Mouse (Mus musculus) intestine, postnatal 0 days (tissue): ENCODE measurements around the gene Lrrc4b. TPM values are rescaled to one million over a fixed set of nuclear protein-coding genes. Genes with fewer than 3 reads are reported as not detected.

Experiments used
- ATAC-seq: fragments of 200-750 bp; cut with Nextera tagmentation; 2 replicates; pipeline ENCODE4 v1.8.0; 2017; ENCODE audit warnings: mild to moderate bottlenecking, moderate TSS enrichment, moderate library complexity
- H3K27ac ChIP-seq: fragments of 300-500 bp; sonication (generic); 2 replicates; pipeline ENCODE4 v1.5.1; 2014; ENCODE audit warnings: mild to moderate bottlenecking, low read depth, low read length, moderate library complexity
- H3K27me3 ChIP-seq: fragments of 300-500 bp; sonication (generic); replicated peaks from 2 replicates; pipeline ENCODE4 v1.6.1; 2014; ENCODE audit warnings: low read length, mixed read lengths; ENCODE audit not compliant: control insufficient read depth, insufficient read depth
- H3K36me3 ChIP-seq: fragments of 300-500 bp; sonication (generic); 2 replicates; pipeline ENCODE4 v1.6.1; 2014; ENCODE audit warnings: mild to moderate bottlenecking, moderate library complexity; ENCODE audit not compliant: control insufficient read depth, insufficient read depth
- H3K4me1 ChIP-seq: fragments of 300-500 bp; sonication (generic); replicated peaks from 2 replicates; pipeline ENCODE4 v1.6.1; 2014; ENCODE audit warnings: antibody characterized with exemption, low read length, mixed read lengths; ENCODE audit not compliant: control insufficient read depth, insufficient read depth
- H3K4me2 ChIP-seq: fragments of 300-500 bp; sonication (generic); replicated peaks from 2 replicates; pipeline ENCODE4 v1.6.1; 2014; ENCODE audit warnings: low read depth, mild to moderate bottlenecking, moderate library complexity
- H3K4me3 ChIP-seq: fragments of 300-500 bp; sonication (generic); 2 replicates; pipeline ENCODE4 v1.5.1; 2014; ENCODE audit warnings: low read depth, low read length
- H3K9ac ChIP-seq: fragments of 300-500 bp; sonication (generic); 2 replicates; pipeline ENCODE4 v1.6.1; 2014; ENCODE audit warnings: mild to moderate bottlenecking, low read depth, low read length
- H3K9me3 ChIP-seq: fragments of 300-500 bp; sonication (generic); 2 replicates; pipeline ENCODE4 v1.6.1; 2016; ENCODE audit warnings: mixed run types; ENCODE audit not compliant: control insufficient read depth
- CTCF ChIP-seq: sonication (generic); IDR thresholded peaks from 2 replicates; pipeline ENCODE4 v1.5.1; 2016; ENCODE audit warnings: low read depth, mild to moderate bottlenecking, control low read depth, antibody characterized with exemption, moderate library complexity
- WGBS: fragments of 180-500 bp; shearing (Covaris S2); extraction: QIAGEN DNeasy Blood & Tissue Kit; methylation state at CpG from one replicate; pipeline ENCODE4 v1.1.7; 2014; 5-methylcytosine and 5-hydroxymethylcytosine counted together
- polyA plus RNA-seq: library from polyadenylated mRNA; unstranded; fragments of >200 nt; fragmentation: Nextera tagmentation; extraction: Ambion mirVana; gene quantifications from 2 replicates; pipeline ENCODE4 v1.2.1, GENCODE M21; 2015

The Lrrc4b gene
- polyA plus RNA-seq, 1 experiment from 2014 or later: 0.35 TPM

GRCm38 (mm10) chr7:44475046-44475614, 46.3 kb downstream of the Lrrc4b start:
- no peak for TF ChIP-seq CTCF
- Histone ChIP-seq H3K4me3 (no peak overlapping the region), H3K27ac (no peak overlapping the region), H3K27me3 (peaks cover 7% of the 10 kb centered on the region; the same call in 1 of the 2 replicates), H3K9ac (no peak overlapping the region), H3K4me2 (no peak overlapping the region), H3K9me3 (no peaks in the 10 kb centered on the region), H3K4me1 (peaks cover 4% of the 10 kb centered on the region; the same call in 1 of the 2 replicates), H3K36me3 (no peaks in the 10 kb centered on the region; the same call in 1 of the 2 replicates)
- ATAC-seq: no peak
- 38% methylated on average over 5 of the region's 5 CpGs for WGBS

- no peak overlapping the region for H3K9ac ChIP-seq
- H3K4me1 ChIP-seq: no peaks in the 10 kb centered on the region
- no peaks in the 10 kb centered on the region for H3K9me3 ChIP-seq
- no peak for ATAC-seq
- H3K4me3 ChIP-seq: no peak overlapping the region
- WGBS: 55% methylated on average over 3 of the region's 3 CpGs
- H3K27ac ChIP-seq: no peak overlapping the region
- H3K27me3 ChIP-seq: 0 out of 2 replicates have a peak, but pooled peaks cover 5% of the 10 kb centered on the region
- TF ChIP-seq CTCF: no peak
- no peaks in the 10 kb centered on the region for H3K36me3 ChIP-seq
- H3K4me2 ChIP-seq: no peak overlapping the region
Measured at GRCm38 (mm10) chr7:44482836-44483435, 54.1 kb downstream of the Lrrc4b start.

GRCm38 (mm10) chr7:44484109-44484508, 55.3 kb downstream of the Lrrc4b start:
- Histone ChIP-seq H3K4me1 (no peaks in the 10 kb centered on the region), H3K9me3 (no peaks in the 10 kb centered on the region), H3K36me3 (peaks cover 7% of the 10 kb centered on the region; the same call in 1 of the 2 replicates), H3K4me3 (no peak overlapping the region), H3K27ac (no peak overlapping the region), H3K4me2 (no peak overlapping the region), H3K9ac (no peak overlapping the region), H3K27me3 (0 out of 2 replicates have a peak, but pooled peaks cover 5% of the 10 kb centered on the region)
- no peak for ATAC-seq
- 93% methylated on average over 1 of the region's 1 CpGs for WGBS
- no peak for TF ChIP-seq CTCF

GRCm38 (mm10) chr7:44484841-44485571, 56.2 kb downstream of the Lrrc4b start:
- ATAC-seq: peak; percentile 53; the same call in 1 of the 2 replicates
- Histone ChIP-seq H3K36me3 (peaks cover 14% of the 10 kb centered on the region; the same call in 1 of the 2 replicates), H3K4me1 (no peaks in the 10 kb centered on the region), H3K4me3 (no peak overlapping the region), H3K9me3 (no peaks in the 10 kb centered on the region), H3K4me2 (no peak overlapping the region), H3K27ac (no peak overlapping the region), H3K9ac (no peak overlapping the region), H3K27me3 (0 out of 2 replicates have a peak, but pooled peaks cover 5% of the 10 kb centered on the region)
- peak; percentile 98 for TF ChIP-seq CTCF
- WGBS: 31% methylated on average over 5 of the region's 5 CpGs

- Histone ChIP-seq H3K36me3 (peaks cover 21% of the 10 kb centered on the region; the same call in 1 of the 2 replicates), H3K4me1 (no peaks in the 10 kb centered on the region), H3K4me3 (no peak overlapping the region), H3K27ac (no peak overlapping the region), H3K4me2 (no peak overlapping the region), H3K9ac (no peak overlapping the region), H3K9me3 (no peaks in the 10 kb centered on the region), H3K27me3 (0 out of 2 replicates have a peak, but pooled peaks cover 5% of the 10 kb centered on the region)
- 72% methylated on average over 7 of the region's 7 CpGs for WGBS
- no peak for ATAC-seq
- TF ChIP-seq CTCF: no peak
Measured at GRCm38 (mm10) chr7:44485572-44486195, 56.9 kb downstream of the Lrrc4b start.
